Mouse (Mus musculus): ENCODE measurements at regions not wholly inside any gene's neighbourhood (a gene's known extent, or its start where the extent isn't known, plus 50 kb on each side); places are given as distances from the start of the nearest gene placed in this dataset.
"Not testable (repeated sequence)": the region's sequence is repeated elsewhere in the genome, so short reads cannot be mapped to it uniquely, and the experiment has no call there.

DNA sequence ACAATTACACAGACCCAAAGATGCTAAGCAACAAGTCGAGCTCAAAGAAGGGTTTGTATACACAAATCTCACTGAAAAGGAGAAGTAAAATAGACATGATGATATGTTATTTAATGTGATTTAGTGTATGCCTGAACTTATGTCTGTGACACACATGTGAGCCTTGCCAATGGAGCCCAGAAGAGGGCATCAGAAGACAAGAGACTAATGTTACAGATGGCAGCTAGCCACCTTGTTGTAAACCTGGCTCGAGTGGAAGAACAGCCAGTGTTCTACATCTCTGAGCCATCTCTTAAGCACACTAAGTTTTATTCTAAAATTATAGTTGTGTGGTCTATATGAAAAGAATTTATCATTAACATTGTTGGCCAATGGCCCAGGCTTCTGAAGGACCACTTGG is 943.7 kb upstream of the Prmt6 start:
- no peak for DNase-seq

DNA sequence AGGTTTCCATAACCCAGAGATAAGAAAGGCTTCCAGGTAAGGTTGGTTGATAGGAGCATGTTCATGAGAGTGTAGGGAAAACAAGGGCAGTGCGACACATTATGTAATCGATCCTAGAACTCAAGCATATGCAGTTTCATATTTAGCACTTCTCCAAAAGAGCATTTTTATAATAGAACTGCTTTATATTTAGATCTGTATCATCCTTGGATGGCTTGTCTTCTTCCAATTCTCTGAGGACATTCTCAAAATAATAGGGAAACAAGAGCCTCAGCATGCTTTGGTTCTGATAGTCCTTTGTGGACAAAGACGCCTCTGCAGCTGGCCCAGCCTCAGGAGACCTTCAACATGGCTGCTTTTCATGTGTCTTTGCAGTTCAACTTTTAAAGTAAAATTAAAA is 915.9 kb upstream of the Prmt6 start:
- no peak for DNase-seq

DNA sequence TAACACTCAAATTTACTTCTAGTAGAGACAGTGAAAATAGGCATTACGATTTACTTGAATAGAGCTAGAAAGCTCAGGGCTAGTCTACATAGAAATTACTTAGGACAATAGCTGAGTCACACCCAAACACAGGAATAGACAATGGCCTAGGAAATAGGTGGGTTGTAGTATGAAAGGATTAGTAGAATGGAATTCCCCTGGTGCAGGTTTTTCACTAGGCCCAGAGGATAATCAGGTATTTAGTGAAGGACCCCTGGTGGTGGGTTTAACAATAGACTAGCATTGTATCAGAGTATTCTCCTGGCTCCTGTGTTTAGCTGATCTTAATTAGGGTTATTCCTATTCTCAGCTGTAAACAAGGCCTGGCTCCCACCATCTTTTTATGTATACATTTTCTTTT is 890.4 kb upstream of the Prmt6 start:
- not testable (repeated sequence) for DNase-seq

DNA sequence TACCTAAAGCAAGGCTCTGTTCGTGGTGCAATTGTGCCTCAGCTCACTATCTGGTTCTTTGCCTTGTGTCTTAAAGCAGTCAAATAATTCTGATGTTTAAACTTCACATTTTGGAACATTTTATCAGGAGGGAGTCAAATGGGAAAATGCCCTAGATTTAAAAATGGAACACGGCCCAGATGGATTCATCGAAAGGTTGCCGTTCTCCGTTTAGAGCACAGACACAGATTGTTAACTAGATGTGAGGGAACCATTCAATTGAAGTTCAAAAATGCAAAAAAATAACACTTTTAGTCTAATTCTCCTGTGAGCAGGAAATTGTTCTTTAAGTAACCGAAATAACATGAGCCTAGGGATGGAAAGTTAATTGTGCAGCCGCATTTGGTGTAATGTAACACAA is 858.2 kb upstream of the Prmt6 start:
- DNase-seq, result no peak

DNA sequence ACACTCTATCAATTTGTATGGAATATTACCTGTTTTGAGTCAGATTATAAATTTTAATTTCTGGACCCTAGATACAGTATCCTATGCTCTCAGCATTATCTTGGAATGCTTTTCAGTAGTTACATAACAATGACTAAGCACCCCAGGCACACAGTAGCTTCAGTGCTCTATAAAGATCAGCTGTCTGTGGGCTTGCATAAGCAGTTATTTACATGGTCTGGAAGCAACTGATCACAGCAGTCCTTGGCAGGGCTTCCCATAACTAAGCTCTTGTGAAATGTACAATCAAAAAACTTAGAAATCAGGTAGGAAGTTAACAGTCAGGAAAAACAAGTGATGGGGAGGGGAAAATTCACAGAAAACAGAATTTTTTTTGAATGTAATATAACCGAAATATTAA is 851.8 kb upstream of the Prmt6 start:
- no peak for DNase-seq

DNA sequence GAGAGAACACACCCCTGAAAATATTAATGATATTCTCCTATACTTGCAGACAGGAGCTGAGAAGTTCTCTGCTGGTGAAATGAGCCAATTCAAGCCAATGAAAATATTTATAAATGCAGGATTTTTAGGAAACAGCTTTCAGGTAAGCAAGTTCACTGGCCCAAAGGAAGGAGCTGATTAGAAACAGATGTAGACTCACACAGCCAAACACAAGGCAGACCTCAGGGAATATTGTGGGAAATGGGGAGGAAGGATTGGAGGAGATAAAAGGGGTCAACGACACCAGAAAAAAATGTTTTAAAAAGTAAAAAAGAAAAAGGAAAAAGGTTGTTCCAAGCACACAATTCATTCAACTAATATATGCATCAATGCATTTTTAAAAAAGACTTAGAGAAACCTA is 823.5 kb upstream of the Prmt6 start:
- DNase-seq, result no peak

DNA sequence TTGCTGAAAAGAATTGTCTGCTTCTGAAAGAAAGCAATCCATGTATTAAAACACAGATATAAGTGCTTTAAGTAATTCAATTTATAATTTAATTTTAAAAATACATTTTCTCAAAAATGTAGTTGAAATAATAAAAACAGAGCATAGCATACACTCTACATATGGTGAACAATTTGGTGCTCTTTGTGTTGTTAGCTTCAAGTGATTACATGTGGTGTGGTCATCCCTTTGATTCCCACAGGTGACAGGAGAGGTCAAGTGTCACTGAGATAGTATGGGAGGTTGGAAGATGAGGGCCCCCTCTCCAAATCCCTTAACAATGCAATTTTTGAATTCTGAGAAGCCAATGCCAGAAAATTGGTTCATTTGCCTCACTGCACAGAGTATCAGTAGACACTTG is 819.5 kb upstream of the Prmt6 start:
- no peak for DNase-seq

DNA sequence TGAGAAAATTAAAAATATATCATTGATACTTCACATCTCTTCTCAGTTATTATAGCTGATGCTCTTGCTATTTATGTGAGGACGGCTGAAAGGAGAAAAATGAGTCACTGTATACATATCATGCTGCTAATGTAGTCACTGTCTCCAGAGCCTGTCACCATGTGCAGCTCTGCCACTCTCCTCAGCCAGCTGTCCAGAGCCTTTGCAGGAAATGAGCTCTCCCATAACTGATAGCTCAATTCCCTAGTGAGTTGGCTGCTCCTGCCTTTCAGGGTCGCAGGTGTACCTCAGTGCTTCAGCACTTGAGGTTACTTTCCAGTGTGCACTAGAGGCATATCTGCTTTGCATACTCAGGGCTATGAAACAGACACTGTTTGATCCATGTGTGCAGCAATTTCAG is 819.0 kb upstream of the Prmt6 start:
- DNase-seq, result no peak

DNA sequence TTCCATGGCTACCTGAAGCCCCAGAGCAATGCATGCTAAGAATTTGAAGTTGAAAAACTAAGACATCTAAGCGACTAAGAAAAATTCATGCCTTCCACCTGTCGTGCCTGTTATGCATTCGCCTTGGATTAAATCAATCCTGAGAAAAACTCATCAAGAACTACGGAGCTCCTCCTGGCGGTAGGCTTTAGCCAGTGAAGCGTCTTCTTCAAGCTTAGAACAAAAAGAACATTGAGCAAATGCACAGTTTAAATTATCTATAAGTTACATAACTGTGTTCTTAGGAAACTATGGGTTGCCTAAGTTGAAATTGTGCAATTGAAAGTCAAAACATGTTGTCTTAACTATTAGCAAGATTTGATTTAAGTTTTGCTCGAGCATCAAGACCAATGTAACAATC is 818.4 kb upstream of the Prmt6 start:
- DNase-seq, result peak; percentile 35

DNA sequence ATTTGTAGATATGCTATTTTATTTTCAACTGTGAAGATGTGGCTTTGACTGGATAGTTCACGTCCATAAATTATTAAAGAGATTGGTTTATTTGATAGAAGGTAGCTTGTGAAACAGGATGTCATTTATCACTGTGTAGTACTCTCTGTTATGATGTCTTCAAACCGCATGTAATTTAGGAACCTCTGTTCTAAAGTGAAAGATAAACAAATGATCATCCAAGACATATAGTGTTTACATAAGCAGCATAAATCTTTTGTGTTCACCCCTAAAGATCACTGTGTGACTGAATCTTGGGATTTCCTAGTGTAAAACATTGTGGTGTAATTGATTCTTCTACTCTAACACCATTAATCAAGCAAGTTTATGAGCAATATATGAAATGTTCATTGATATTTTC is 798.8 kb upstream of the Prmt6 start:
- no peak for DNase-seq
